ENCODE assay signal across 23 mouse cellular contexts in the genomic region with DNA sequence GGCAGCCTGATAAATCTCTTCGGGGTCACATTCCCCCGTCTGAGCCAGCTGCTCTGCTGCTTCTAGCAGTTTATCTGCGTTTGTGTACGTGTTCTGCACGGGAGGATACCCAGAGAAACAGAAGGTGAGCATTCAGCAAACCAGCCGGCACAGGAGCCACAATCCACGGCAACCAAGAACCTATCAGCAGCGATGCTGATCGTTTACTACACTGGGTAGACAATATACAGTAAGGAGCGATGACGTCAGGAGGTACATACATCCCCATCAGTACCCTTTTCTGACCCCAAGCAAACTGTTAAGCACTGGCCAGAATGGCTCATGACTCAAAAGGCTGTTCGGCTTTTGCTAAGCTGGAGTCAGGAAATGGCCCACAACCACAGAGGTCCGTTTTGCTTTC.
A peak's percentile ranks its signal among the peaks of the same experiment; 100 is the strongest.
DNase-seq lines count a peak whose midpoint lies in the region; ATAC-seq and TF ChIP-seq lines count a peak whose summit lies in the region.
"Had no signal": no experiment of that assay in that cellular context is flagged by ENCODE, and none has a peak within 500 bp of the region (broad histone marks: within the 10 kb centered on the region; RNA-seq: fewer than 3 reads in every experiment).

No protein-coding gene starts in this region.

- H3K9ac ChIP-seq in liver, embryonic 11.5 days (ENCODE audit: low read depth, low read length), result peak overlapping the region; percentile 51
- H3K9ac ChIP-seq in liver, embryonic 12.5 days, result no peak overlapping the region
- H3K9ac ChIP-seq in hindbrain, postnatal 0 days (replicated peaks; ENCODE audit: low read length), result no peak overlapping the region
- H3K9ac ChIP-seq: forebrain, postnatal 0 days; hindbrain, embryonic 12.5 days; limb, embryonic 15.5 days; midbrain, embryonic 13.5 days had no signal

- intact Hi-C loops in heart, postnatal 10 days (cut with DNase I), result no loop called here

- no peak for DNase-seq in heart, embryonic 10.5 days (ENCODE audit: low spot score)
- no peak for DNase-seq in heart, postnatal 10 days
- no peak for DNase-seq in liver, embryonic 11.5 days (ENCODE audit: low spot score)
- no peak for DNase-seq in liver
- no peak for DNase-seq in hindbrain, postnatal 0 days (ENCODE audit: low spot score)
- no peak for DNase-seq in cerebellum, adult 9-11 months
- DNase-seq: adrenal gland, postnatal 25 days; cerebellum, adult 9-10 months; forebrain, postnatal 0 days; kidney, adult 18-20 months; kidney, postnatal 4 days; layer of hippocampus, adult 9-11 months; left cerebral cortex, postnatal 4 days had no signal

- H3K27me3 ChIP-seq in heart, embryonic 10.5 days (ENCODE audit: insufficient read depth, poor library complexity, severe bottlenecking), result no peaks in the 10 kb centered on the region
- H3K27me3 ChIP-seq in liver, embryonic 11.5 days (replicated peaks; ENCODE audit: control insufficient read depth, insufficient read depth, low read length), result no peaks in the 10 kb centered on the region
- H3K27me3 ChIP-seq in liver, embryonic 12.5 days (replicated peaks), result no peaks in the 10 kb centered on the region
- H3K27me3 ChIP-seq in hindbrain, postnatal 0 days (ENCODE audit: insufficient read depth, low read length), result no peaks in the 10 kb centered on the region
- H3K27me3 ChIP-seq: hindbrain, embryonic 12.5 days; limb, embryonic 15.5 days; midbrain, embryonic 13.5 days had no signal

- no peaks in the 10 kb centered on the region for H3K9me3 ChIP-seq in heart, embryonic 10.5 days
- H3K9me3 ChIP-seq in liver, embryonic 11.5 days (ENCODE audit: control insufficient read depth, low read length), result no peaks in the 10 kb centered on the region
- no peaks in the 10 kb centered on the region for H3K9me3 ChIP-seq in liver, embryonic 12.5 days (replicated peaks)
- no peaks in the 10 kb centered on the region for H3K9me3 ChIP-seq in hindbrain, postnatal 0 days (ENCODE audit: low read length)
- H3K9me3 ChIP-seq: embryonic facial prominence, embryonic 10.5 days; hindbrain, embryonic 12.5 days; limb, embryonic 15.5 days; midbrain, embryonic 13.5 days had no signal

- peak overlapping the region; percentile 65 for H3K4me2 ChIP-seq in liver, embryonic 11.5 days
- H3K4me2 ChIP-seq in liver, embryonic 12.5 days, result peak overlapping the region; percentile 64
- H3K4me2 ChIP-seq in hindbrain, postnatal 0 days (ENCODE audit: low read depth, low read length), result no peak overlapping the region
- H3K4me2 ChIP-seq: hindbrain, embryonic 12.5 days; limb, embryonic 15.5 days; midbrain, embryonic 13.5 days had no signal

- 86% methylated on average over 13 of the region's 13 CpGs for WGBS in heart, embryonic 10.5 days
- 56% methylated on average over 13 of the region's 13 CpGs for WGBS in liver, embryonic 11.5 days
- WGBS in liver, embryonic 12.5 days (ENCODE audit: insufficient replicate concordance), result 32% methylated on average over 13 of the region's 13 CpGs
- 82% methylated on average over 13 of the region's 13 CpGs for WGBS in hindbrain, postnatal 0 days

- ATAC-seq in liver, embryonic 11.5 days (replicated peaks; ENCODE audit: low FRiP score), result peak; percentile 53
- ATAC-seq in liver, embryonic 12.5 days, result peak; percentile 25; the same call in 1 of the 2 replicates
- ATAC-seq in megakaryocyte progenitor cell, adult 5-6 weeks (replicated peaks; ENCODE audit: poor library complexity), result peak; percentile 11
- ATAC-seq in hindbrain, postnatal 0 days, result no peak
- ATAC-seq: forebrain, postnatal 0 days; inflammation-experienced regulatory T-cells, adult 6 months; midbrain, embryonic 13.5 days had no signal

- H3K4me3 ChIP-seq in heart, embryonic 10.5 days, result no peak overlapping the region
- H3K4me3 ChIP-seq in liver, embryonic 11.5 days (ENCODE audit: low read depth, low read length), result peak overlapping the region; percentile 21
- H3K4me3 ChIP-seq in liver, embryonic 12.5 days, result peak overlapping the region; percentile 34
- H3K4me3 ChIP-seq in hindbrain, postnatal 0 days (ENCODE audit: low read length), result no peak overlapping the region
- H3K4me3 ChIP-seq: embryonic facial prominence, embryonic 10.5 days; hindbrain, embryonic 12.5 days; left cerebral cortex, adult 2 months; limb, embryonic 15.5 days; midbrain, embryonic 13.5 days had no signal

- peaks cover 13% of the 10 kb centered on the region for H3K4me1 ChIP-seq in heart, embryonic 10.5 days
- H3K4me1 ChIP-seq in liver, embryonic 11.5 days (replicated peaks; ENCODE audit: control insufficient read depth, insufficient read depth, low read length), result peaks cover 10% of the 10 kb centered on the region
- H3K4me1 ChIP-seq in liver, embryonic 12.5 days, result peaks cover 36% of the 10 kb centered on the region
- H3K4me1 ChIP-seq in hindbrain, postnatal 0 days (ENCODE audit: insufficient read depth, low read length), result no peaks in the 10 kb centered on the region
- H3K4me1 ChIP-seq: hindbrain, embryonic 12.5 days; limb, embryonic 15.5 days had no signal

- peaks cover 37% of the 10 kb centered on the region; the same call in 1 of the 2 replicates for H3K36me3 ChIP-seq in heart, embryonic 10.5 days
- no peaks in the 10 kb centered on the region for H3K36me3 ChIP-seq in liver, embryonic 11.5 days (ENCODE audit: control insufficient read depth, insufficient read depth, low read length)
- peaks cover 11% of the 10 kb centered on the region for H3K36me3 ChIP-seq in liver, embryonic 12.5 days
- peaks cover 23% of the 10 kb centered on the region; the same call in 1 of the 2 replicates for H3K36me3 ChIP-seq in hindbrain, postnatal 0 days (ENCODE audit: insufficient read depth, low read length)

- peak overlapping the region; percentile 36; the same call in 1 of the 2 replicates for H3K27ac ChIP-seq in heart, embryonic 10.5 days
- peak overlapping the region; percentile 77 for H3K27ac ChIP-seq in liver, embryonic 11.5 days (ENCODE audit: low read depth, low read length)
- H3K27ac ChIP-seq in liver, embryonic 12.5 days, result peak overlapping the region; percentile 52
- no peak overlapping the region for H3K27ac ChIP-seq in hindbrain, postnatal 0 days
- H3K27ac ChIP-seq: embryonic facial prominence, embryonic 10.5 days; hindbrain, embryonic 12.5 days; left cerebral cortex, adult 2 months; limb, embryonic 15.5 days; macrophage; midbrain, embryonic 13.5 days; stomach, postnatal 0 days had no signal

- TF ChIP-seq CTCF in hindbrain, postnatal 0 days (IDR thresholded peaks at IDR 0.05; ENCODE audit: low read depth), result no peak

Comparison
In these comparisons a context has a peak if more than half of its experiments do, and no peak if none do; other contexts are left out.
1. H3K4me3 ChIP-seq: peak in liver, embryonic 11.5 days (single experiment) and liver, embryonic 12.5 days (single experiment); none in heart, embryonic 10.5 days (single experiment) and hindbrain, postnatal 0 days (single experiment).